Mouse (Mus musculus) intestine, postnatal 0 days (tissue): ENCODE measurements around the gene Cacng1. TPM values are rescaled to one million over a fixed set of nuclear protein-coding genes. Genes with fewer than 3 reads are reported as not detected.

Experiments
- ATAC-seq: fragments of 200-750 bp; cut with Nextera tagmentation; 2 replicates; pipeline ENCODE4 v1.8.0; 2017; ENCODE audit warnings: mild to moderate bottlenecking, moderate TSS enrichment, moderate library complexity
- H3K27ac ChIP-seq: fragments of 300-500 bp; sonication (generic); 2 replicates; pipeline ENCODE4 v1.5.1; 2014; ENCODE audit warnings: mild to moderate bottlenecking, low read depth, low read length, moderate library complexity
- H3K27me3 ChIP-seq: fragments of 300-500 bp; sonication (generic); replicated peaks from 2 replicates; pipeline ENCODE4 v1.6.1; 2014; ENCODE audit warnings: low read length, mixed read lengths; ENCODE audit not compliant: control insufficient read depth, insufficient read depth
- H3K36me3 ChIP-seq: fragments of 300-500 bp; sonication (generic); 2 replicates; pipeline ENCODE4 v1.6.1; 2014; ENCODE audit warnings: mild to moderate bottlenecking, moderate library complexity; ENCODE audit not compliant: control insufficient read depth, insufficient read depth
- H3K4me1 ChIP-seq: fragments of 300-500 bp; sonication (generic); replicated peaks from 2 replicates; pipeline ENCODE4 v1.6.1; 2014; ENCODE audit warnings: antibody characterized with exemption, low read length, mixed read lengths; ENCODE audit not compliant: control insufficient read depth, insufficient read depth
- H3K4me2 ChIP-seq: fragments of 300-500 bp; sonication (generic); replicated peaks from 2 replicates; pipeline ENCODE4 v1.6.1; 2014; ENCODE audit warnings: low read depth, mild to moderate bottlenecking, moderate library complexity
- H3K4me3 ChIP-seq: fragments of 300-500 bp; sonication (generic); 2 replicates; pipeline ENCODE4 v1.5.1; 2014; ENCODE audit warnings: low read depth, low read length
- H3K9ac ChIP-seq: fragments of 300-500 bp; sonication (generic); 2 replicates; pipeline ENCODE4 v1.6.1; 2014; ENCODE audit warnings: mild to moderate bottlenecking, low read depth, low read length
- H3K9me3 ChIP-seq: fragments of 300-500 bp; sonication (generic); 2 replicates; pipeline ENCODE4 v1.6.1; 2016; ENCODE audit warnings: mixed run types; ENCODE audit not compliant: control insufficient read depth
- CTCF ChIP-seq: sonication (generic); IDR thresholded peaks from 2 replicates; pipeline ENCODE4 v1.5.1; 2016; ENCODE audit warnings: low read depth, mild to moderate bottlenecking, control low read depth, antibody characterized with exemption, moderate library complexity
- WGBS: fragments of 180-500 bp; shearing (Covaris S2); extraction: QIAGEN DNeasy Blood & Tissue Kit; methylation state at CpG from one replicate; pipeline ENCODE4 v1.1.7; 2014; 5-methylcytosine and 5-hydroxymethylcytosine counted together
- polyA plus RNA-seq: library from polyadenylated mRNA; unstranded; fragments of >200 nt; fragmentation: Nextera tagmentation; extraction: Ambion mirVana; gene quantifications from 2 replicates; pipeline ENCODE4 v1.2.1, GENCODE M21; 2015

Gene Cacng1
- polyA plus RNA-seq, 1 experiment from 2014 or later = 0.12 TPM

- no peak for ATAC-seq
- WGBS = 89% methylated on average over 6 of the region's 6 CpGs
- Histone ChIP-seq H3K4me1 (no peaks in the 10 kb centered on the region), H3K4me3 (no peak overlapping the region), H3K27me3 (no peaks in the 10 kb centered on the region), H3K27ac (no peak overlapping the region), H3K9ac (no peak overlapping the region), H3K9me3 (no peaks in the 10 kb centered on the region), H3K4me2 (no peak overlapping the region), H3K36me3 (peaks cover 84% of the 10 kb centered on the region)
- no peak for TF ChIP-seq CTCF
Observed at GRCm38 (mm10) chr11:107668223-107668622, 48.1 kb downstream of the Cacng1 start.

DNA sequence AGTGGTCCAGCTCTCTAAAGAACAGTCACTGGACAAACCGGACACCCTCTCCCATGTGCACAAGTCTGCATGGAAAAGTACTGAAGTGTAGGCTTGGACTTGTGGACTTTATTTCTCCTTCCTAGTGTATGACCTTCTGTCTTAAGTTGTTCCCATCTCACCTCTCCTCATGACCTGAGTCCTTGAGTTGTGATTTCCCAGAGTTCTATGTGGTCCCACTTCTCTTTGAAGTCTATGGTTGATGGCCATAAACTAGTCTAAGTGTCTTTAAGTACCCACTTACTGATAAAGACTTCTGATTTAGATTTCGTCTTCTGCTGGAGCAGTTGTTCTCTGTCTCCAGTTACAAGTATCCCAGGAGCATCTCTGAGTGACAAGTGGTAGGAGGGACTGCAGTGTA, 48.8 kb downstream of the Cacng1 start:
- ATAC-seq = no peak
- Histone ChIP-seq H3K4me2 (no peak overlapping the region), H3K4me3 (no peak overlapping the region), H3K4me1 (no peaks in the 10 kb centered on the region), H3K36me3 (peaks cover 84% of the 10 kb centered on the region), H3K27me3 (no peaks in the 10 kb centered on the region), H3K9me3 (no peaks in the 10 kb centered on the region), H3K9ac (no peak overlapping the region), H3K27ac (no peak overlapping the region)
- 62% methylated on average over 2 of the region's 2 CpGs for WGBS
- TF ChIP-seq CTCF = no peak

- WGBS = 88% methylated on average over 5 of the region's 5 CpGs
- H3K27ac ChIP-seq = no peak overlapping the region
- no peak overlapping the region for H3K9ac ChIP-seq
- TF ChIP-seq CTCF = no peak
- H3K9me3 ChIP-seq = no peaks in the 10 kb centered on the region
- peaks cover 85% of the 10 kb centered on the region for H3K36me3 ChIP-seq
- no peak for ATAC-seq
- no peaks in the 10 kb centered on the region for H3K4me1 ChIP-seq
- H3K27me3 ChIP-seq = no peaks in the 10 kb centered on the region
- H3K4me2 ChIP-seq = no peak overlapping the region
- no peak overlapping the region for H3K4me3 ChIP-seq
Observed at GRCm38 (mm10) chr11:107662666-107663065, 53.7 kb downstream of the Cacng1 start.

DNA sequence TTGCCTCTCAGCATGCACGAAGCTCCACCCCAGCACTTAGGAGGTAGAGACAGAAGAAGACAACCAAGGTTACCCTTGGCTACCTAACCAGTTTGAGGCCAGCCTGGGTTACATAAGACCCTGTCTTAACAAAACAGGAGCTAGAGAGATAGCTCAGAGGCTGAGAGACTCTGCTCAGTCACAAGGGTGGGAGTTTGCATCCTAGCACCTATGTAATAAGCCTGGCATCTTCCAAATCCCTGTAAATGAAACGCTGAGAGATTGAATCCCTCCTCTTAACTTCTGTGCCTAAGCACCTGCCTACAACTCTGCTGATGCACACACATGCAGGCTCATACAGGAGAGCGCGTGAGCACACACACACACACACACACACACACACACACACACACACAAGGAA, 55.9 kb downstream of the Cacng1 start:
- TF ChIP-seq CTCF = no peak
- Histone ChIP-seq H3K36me3 (peaks cover 76% of the 10 kb centered on the region), H3K4me2 (no peak overlapping the region), H3K27me3 (no peaks in the 10 kb centered on the region), H3K9me3 (no peaks in the 10 kb centered on the region), H3K27ac (no peak overlapping the region), H3K4me3 (no peak overlapping the region), H3K4me1 (no peaks in the 10 kb centered on the region), H3K9ac (no peak overlapping the region)
- ATAC-seq = no peak
- WGBS = 91% methylated on average over 4 of the region's 4 CpGs

DNA sequence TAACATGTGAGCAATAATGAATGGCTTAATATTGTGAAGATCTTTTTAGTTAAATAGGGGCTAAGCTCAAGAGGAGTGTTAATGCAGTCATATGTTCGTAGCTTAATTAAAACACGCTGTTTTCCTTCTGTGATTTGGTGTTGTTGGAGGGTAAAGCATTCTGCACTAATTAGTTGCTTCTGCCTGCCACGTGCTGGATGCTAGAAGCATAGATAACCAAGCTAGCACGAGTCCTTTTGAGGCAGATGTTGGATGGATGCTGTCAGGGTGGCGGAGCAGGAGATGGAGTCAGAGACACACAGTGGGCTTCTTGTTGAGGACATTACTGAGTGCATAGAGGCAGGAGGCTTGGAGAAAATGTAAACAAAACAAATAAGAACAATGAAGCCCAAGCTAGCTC, 59.2 kb downstream of the Cacng1 start:
- H3K27ac ChIP-seq = no peak overlapping the region
- H3K4me3 ChIP-seq = no peak overlapping the region
- 84% methylated on average over 5 of the region's 5 CpGs for WGBS
- no peak overlapping the region for H3K4me2 ChIP-seq
- no peaks in the 10 kb centered on the region for H3K27me3 ChIP-seq
- no peak overlapping the region for H3K9ac ChIP-seq
- no peaks in the 10 kb centered on the region for H3K9me3 ChIP-seq
- no peaks in the 10 kb centered on the region for H3K4me1 ChIP-seq
- TF ChIP-seq CTCF = no peak
- ATAC-seq = no peak
- H3K36me3 ChIP-seq = peaks cover 55% of the 10 kb centered on the region

- no peak for TF ChIP-seq CTCF
- Histone ChIP-seq H3K9ac (no peak overlapping the region), H3K27ac (no peak overlapping the region), H3K27me3 (no peaks in the 10 kb centered on the region), H3K4me1 (no peaks in the 10 kb centered on the region), H3K4me3 (no peak overlapping the region), H3K9me3 (no peaks in the 10 kb centered on the region), H3K4me2 (no peak overlapping the region), H3K36me3 (peaks cover 42% of the 10 kb centered on the region)
- no peak for ATAC-seq
- WGBS = 92% methylated on average over 4 of the region's 4 CpGs
Observed at GRCm38 (mm10) chr11:107655538-107655937, 60.8 kb downstream of the Cacng1 start.

Other genes with a start within 250 kb of the Cacng1 start
- gene Pitpnc1, start 245.8 kb downstream of the Cacng1 start, polyA plus RNA-seq = 4.4 and 4.8 TPM in 2 replicates
- 89.4 and 95.2 TPM in 2 replicates for gene Psmd12, start 237.0 kb downstream of the Cacng1 start, polyA plus RNA-seq
- 5.7 and 6.5 TPM in 2 replicates for gene Helz, start 168.6 kb downstream of the Cacng1 start, polyA plus RNA-seq
- 0.77 and 1.7 TPM in 2 replicates for gene Cacng4, start 78.0 kb upstream of the Cacng1 start, polyA plus RNA-seq
- 0.18 and 0.29 TPM in 2 replicates for gene Cacng5, start 198.5 kb upstream of the Cacng1 start, polyA plus RNA-seq